Mouse (Mus musculus) ES-E14 (cell line): Measurements from ENCODE around the gene Tspoap1.

ENCODE experiments used
- CHD2 ChIP-seq: IDR thresholded peaks from 2 replicates; pipeline ENCODE4 v1.6.1; 2014; ENCODE audit warnings: mild to moderate bottlenecking, low read depth, low read length, inconsistent platforms
- MAFK ChIP-seq: IDR thresholded peaks from 2 replicates; pipeline ENCODE4 v1.6.1; 2014; ENCODE audit warnings: mild to moderate bottlenecking, low read depth, low read length, inconsistent platforms; ENCODE audit not compliant: insufficient read depth

GRCm38 (mm10) chr11:87758161-87758911 is 2.0 kb upstream of the Tspoap1 start:
- TF ChIP-seq MAFK: no peak
- no peak for TF ChIP-seq CHD2
